Mouse (Mus musculus) frontal cortex, postnatal 25 days (tissue): ENCODE data around the gene Egfl8.

Source experiments
- DNase-seq, 2 experiments: peaks; one replicate each; pipeline ENCODE4 v3.0.0; 2022; ENCODE audit warnings: low spot score in 2 of 2

The Egfl8 gene

DNA sequence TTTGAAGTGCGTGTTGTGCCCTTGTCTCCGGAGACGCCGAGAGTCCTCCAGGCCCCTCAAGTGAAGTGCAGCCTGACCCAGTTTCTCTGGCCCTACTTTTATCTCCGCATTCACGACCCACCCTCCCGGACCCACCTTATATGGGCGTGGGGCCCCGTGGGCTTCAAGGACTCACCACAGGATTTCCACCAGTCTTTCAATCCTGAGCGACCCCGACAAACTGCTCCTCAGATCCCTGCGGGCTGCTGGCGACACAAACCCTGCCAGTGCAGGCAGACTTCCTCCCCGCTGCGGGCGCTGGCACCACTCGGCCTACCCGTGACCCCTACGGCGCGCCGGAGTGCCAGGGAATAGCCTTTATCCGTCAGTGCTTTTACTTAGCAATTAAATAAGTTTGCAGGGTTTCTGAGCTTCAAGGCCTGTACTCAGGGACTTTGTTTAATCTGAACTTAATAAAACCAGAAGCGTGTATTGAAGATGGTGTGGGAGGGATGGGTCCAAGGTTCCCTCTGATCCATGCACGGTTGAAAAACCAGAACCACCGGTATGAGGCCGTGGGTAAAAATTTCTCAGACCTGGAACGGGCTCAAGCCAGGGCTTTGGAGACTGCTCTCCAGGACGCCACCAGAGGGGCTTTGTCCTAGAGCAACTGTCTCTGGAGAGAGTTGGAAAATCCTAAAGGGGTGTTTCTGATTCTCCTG is 12.3 kb upstream of the Egfl8 start, which contains the start of gene Ppt2:
Ppt2 (minus strand) TSS at position 568 of the 701 bp plus-strand sequence.
- DNase-seq, result no peak

- DNase-seq, result peak; percentile 65 to 76
Observed at GRCm38 (mm10) chr17:34627093-34627942, 11.5 kb upstream of the Egfl8 start.

DNA sequence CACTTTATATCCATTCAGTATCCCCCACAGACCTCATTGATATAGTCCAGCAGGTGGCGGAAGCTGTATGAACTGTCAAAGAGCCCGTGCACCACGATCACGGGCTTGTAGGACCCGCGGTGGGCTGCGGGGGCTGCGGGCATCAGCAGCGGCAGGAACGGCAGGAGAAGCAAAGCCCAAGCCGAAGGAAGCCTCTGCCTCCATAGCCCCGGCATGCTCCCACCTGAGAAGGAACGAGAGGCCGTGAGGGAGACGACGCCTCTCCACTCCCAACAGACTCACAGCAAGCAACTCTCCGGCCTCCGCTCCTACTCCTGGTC is 11.0 kb upstream of the Egfl8 start:
- no peak for DNase-seq

DNA sequence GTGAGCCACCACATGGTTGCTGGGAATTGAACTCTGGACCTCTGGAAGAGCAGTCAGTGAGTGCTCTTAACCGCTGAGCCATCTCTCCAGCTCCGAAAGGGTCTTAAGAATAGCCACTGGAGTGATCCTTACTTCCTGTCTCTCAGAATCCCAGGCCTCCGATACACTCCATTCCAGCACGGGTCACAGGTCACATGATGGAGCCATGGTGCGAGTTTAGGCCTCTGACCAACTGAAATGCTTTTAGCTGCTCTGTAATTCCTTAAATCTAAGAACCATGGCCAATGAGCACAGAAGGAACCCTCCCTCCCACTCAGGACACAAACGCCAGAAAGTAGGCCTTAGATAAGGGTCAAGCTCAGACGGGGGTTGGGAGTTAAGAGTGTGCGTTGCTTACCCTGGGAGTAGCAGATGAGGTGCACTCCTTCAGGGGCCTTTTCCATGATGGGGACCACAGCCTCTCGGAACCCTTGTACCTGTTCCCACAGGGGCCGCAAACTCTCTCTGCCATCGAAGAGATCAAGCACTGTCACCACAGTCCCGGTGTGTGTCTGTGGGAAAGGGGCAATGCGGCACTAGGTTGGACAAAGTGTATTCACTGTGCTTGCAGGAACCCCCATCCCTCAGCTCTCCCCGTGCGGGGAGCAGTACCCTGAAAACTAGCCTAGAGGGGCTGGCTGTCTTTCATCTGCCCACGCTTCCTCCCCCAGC is 10.4 kb upstream of the Egfl8 start:
- DNase-seq, result no peak

- no peak for DNase-seq
Observed at GRCm38 (mm10) chr17:34624981-34625380, 9.2 kb upstream of the Egfl8 start.

- no peak for DNase-seq
Observed at GRCm38 (mm10) chr17:34623161-34623560, 7.4 kb upstream of the Egfl8 start.

GRCm38 (mm10) chr17:34621006-34621405 is 5.2 kb upstream of the Egfl8 start:
- DNase-seq, result no peak

DNA sequence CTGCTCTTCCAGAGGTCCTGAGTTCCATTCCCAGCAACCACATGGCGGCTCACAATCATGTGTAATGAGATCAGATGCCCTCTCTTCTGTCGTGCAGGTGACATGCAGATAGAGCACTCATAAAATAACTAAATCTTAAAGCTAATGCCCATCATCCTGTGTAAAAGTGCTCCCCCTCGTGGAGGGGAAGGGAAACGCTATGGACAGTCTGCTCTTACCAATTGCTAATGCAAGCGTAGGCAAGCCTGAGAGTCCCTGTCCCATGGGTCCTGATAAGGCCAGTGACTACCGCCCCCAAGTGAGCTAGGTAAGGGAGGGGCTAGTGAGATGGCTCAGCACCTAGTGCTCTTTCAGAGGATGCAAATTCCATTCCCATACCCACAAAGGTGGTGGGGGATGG is 3.2 kb upstream of the Egfl8 start:
- no peak for DNase-seq

DNA sequence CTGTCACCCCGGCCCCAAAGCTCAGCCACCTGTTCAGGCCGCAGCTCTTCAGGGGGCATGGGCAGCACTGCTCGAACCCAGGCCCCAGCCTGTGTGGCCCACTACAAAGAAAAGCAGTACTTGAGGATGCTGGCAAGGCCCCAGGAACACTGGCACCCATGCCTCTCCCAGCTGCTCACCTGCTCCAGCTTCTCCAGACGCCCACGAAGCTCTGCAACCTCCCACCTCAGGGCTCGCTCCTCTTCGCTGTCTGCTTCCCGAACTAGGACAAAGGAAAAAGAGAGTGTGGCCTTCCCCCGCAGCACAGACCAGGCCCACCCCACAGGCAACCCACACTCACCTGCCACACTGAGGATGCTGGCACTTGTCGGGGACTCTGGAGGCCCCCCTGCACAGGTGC is 1.9 kb downstream of the Egfl8 start:
- no peak for DNase-seq

GRCm38 (mm10) chr17:34613054-34613645 is 2.6 kb downstream of the Egfl8 start:
- no peak for DNase-seq

DNA sequence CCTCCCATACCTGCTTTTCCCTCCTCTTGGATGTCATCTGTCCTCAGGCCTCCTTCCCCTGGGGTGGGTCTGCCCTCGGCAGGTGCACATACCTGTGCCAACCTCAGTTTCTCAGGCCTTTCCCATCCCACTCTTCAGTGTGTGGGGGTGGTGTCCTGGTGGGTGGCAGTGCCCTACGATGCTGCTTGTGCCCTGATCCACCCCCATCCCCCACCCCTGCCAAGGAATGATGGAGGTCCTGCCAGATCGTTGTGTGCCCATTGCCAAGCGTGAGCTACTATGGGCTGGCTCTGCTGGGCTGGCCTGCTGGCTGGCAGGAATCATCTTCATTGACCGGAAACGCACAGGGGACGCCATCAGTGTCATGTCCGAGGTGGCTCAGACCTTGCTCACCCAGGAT is 4.7 kb downstream of the Egfl8 start:
- DNase-seq, result no peak

DNA sequence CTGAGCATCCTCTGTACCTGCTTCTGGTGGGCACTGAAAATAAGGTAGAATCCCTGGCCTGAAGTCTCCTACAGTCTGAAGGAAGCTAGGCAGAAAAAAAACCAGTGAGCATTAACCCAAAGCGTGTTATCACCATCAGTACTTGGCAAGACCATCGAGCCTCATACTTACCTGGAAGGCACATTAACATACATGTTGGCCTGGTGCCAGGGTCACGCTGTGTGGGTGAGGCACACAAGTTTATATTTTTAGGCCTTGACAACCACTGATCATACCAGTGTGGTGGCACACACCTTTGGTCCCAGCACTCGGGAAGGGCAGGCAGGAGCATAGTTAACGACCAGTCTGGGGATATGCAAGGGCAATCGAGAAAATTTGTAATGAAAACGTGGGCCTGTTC is 7.8 kb downstream of the Egfl8 start:
- no peak for DNase-seq

DNA sequence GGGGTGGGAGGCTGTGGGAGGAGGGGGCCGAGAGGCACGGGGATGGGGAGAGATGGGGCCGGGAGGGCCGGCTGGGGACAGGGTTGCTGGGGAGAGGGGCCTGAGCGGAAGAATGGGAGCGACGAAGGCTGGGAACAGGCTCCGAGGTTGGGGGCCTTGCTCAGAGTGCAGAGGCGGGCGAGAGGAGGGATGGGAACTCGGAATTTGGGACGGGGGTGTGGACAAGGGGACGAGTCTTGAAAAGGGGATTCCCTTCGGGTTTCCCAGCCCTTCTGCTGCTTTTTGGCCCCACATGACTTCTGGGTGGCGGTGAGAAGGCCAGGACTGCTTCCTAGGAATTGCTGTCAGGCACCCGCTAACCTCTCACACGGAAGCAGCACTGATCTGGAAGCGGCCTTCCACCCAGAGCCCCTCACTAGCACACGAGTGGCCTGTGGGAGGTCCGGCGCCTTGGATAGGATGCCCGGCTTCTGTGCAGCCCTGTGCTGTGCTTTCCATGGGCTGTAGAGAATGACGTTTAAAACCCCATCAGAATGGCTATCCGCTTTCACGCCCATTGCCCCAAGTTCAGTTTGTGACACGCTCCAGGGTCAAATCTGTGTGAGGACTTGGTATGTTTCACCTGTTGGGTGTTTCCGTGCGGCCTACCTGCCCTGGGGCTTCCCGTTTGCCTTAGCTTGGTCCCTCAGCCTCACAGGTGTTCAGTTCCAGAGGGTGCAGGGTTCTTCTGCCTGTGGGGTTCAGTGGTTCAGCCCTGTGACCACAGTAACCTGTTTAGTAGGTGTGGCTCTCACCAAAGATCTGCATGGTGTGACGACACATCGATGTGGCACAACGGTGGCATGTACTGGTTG is 9.4 kb downstream of the Egfl8 start:
- DNase-seq, result no peak

GRCm38 (mm10) chr17:34605609-34606008 is 10.2 kb downstream of the Egfl8 start:
- peak; percentile 96 to 98 for DNase-seq

GRCm38 (mm10) chr17:34604511-34605237 is 11.1 kb downstream of the Egfl8 start:
- DNase-seq, result no peak

DNA sequence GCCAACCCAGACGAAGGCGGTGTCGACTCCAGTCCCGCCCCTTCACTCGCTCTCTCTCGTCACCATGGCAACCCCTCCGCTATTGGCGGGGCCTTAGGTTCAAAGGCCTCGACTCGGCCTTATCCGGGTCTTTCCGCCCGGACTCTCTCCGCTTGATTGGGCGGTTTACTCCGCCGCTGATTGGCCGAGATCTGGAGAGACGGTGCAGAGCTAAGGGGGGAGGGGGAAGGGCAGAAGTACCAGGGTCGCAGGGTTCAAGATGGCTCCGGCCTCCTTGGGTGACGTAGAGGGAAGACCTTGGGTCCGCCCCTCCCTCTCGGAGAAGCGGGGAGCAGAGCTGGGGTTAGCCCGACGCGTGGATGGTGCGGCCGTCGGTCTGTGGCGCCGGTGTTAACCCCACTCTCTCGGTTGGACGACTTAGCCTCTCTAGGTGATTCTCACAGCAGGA is 11.7 kb downstream of the Egfl8 start, which contains the start of gene Agpat1:
Agpat1 (plus strand) TSS at position 202 of the 448 bp plus-strand sequence.
- peak; percentile 87 to 96 for DNase-seq

DNA sequence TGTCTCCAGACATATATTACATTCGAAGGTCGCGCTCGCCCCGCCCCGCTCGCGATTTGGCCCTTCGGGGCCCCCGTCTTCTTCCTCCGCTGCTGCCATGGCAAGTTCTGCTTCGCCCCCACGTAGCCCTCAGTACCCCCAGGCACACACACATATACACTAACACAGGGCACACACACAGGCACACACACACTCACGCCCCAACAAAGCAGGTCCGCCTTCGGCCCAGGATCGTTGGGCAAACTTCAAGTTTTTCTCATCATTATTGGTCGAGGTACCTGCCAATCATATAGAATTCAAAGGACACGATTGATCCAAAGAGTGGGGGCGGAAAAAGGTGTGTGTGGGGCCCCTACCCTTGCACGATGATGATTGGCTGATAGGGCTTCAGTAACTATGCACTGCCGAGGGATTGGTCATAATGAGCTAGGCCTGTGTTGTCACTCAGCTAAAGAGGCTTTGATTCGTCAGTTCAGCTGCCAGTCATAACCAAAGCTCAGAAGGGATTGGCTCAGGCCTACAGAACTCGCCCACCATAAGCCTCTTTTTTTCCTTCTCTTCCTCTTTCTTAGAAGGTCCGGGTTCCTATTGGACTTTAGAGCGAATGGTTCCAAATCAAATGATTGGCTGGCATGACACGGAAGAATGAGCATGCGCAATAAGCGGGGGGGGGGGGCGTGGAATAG is 12.3 kb downstream of the Egfl8 start, which contains the start of gene Rnf5:
Rnf5 (minus strand) TSS at position 316 of the 686 bp plus-strand sequence.
- DNase-seq, result peak; percentile 98 to 99

DNA sequence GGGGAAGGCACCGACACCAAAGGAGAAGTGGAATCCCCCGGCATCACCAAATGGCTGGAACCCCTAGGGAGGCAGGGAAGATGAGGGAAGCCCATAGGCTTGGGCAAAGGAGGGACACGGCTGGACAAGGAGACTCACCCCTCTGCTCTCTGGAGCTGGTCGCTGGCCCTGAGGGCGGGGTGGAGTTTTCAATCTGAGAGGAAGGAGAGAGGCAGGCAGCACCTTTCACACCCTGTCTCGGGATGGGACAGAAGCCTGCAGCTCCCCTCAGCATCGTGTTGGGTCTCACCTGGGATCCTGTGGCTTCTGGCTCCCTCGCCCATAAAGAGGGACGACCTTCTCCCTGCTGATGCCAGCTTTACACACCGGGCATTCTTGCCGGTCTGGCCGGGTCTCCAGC is 14.0 kb downstream of the Egfl8 start:
- DNase-seq, result no peak

GRCm38 (mm10) chr17:34599891-34600290 is 15.9 kb downstream of the Egfl8 start:
- DNase-seq, result no peak
